Mouse (Mus musculus) limb, embryonic 13.5 days (tissue): ENCODE results near the gene Kifc1. TPM values are rescaled to one million over a fixed set of nuclear protein-coding genes. Genes with fewer than 3 reads are reported as not detected.

Source experiments
- ATAC-seq: fragments of 200-750 bp; cut with Nextera tagmentation; 2 replicates; pipeline ENCODE4 v1.8.0; 2017; ENCODE audit warnings: low read depth, moderate number of reproducible peaks, moderate TSS enrichment; ENCODE audit not compliant: low FRiP score
- H3K27ac ChIP-seq: fragments of 300-500 bp; sonication (generic); 2 replicates; pipeline ENCODE4 v1.5.1; 2015; ENCODE audit warnings: inconsistent platforms, mild to moderate bottlenecking, moderate library complexity
- H3K27me3 ChIP-seq: fragments of 300-500 bp; sonication (generic); 2 replicates; pipeline ENCODE4 v1.6.1; 2015; ENCODE audit warnings: mild to moderate bottlenecking, inconsistent platforms
- H3K36me3 ChIP-seq: fragments of 300-500 bp; sonication (generic); 2 replicates; pipeline ENCODE4 v1.6.1; 2015; ENCODE audit warnings: inconsistent platforms, mild to moderate bottlenecking, moderate library complexity
- H3K4me1 ChIP-seq: fragments of 300-500 bp; sonication (generic); 2 replicates; pipeline ENCODE4 v1.6.1; 2015; ENCODE audit warnings: inconsistent platforms
- H3K4me2 ChIP-seq: fragments of 300-500 bp; sonication (generic); replicated peaks from 2 replicates; pipeline ENCODE4 v1.6.1; 2015; ENCODE audit warnings: inconsistent platforms, mild to moderate bottlenecking, moderate library complexity
- H3K4me3 ChIP-seq: fragments of 300-500 bp; sonication (generic); 2 replicates; pipeline ENCODE4 v1.5.1; 2015; ENCODE audit warnings: moderate library complexity, mild to moderate bottlenecking, inconsistent platforms
- H3K9ac ChIP-seq: fragments of 300-500 bp; sonication (generic); 2 replicates; pipeline ENCODE4 v1.6.1; 2015; ENCODE audit warnings: mild to moderate bottlenecking, inconsistent platforms
- H3K9me3 ChIP-seq: fragments of 300-500 bp; sonication (generic); 2 replicates; pipeline ENCODE4 v1.6.1; 2016; ENCODE audit warnings: inconsistent platforms
- WGBS: fragments of 180-500 bp; shearing (Covaris S2); methylation state at CpG from one replicate; pipeline ENCODE4 v1.1.7; 2015; 5-methylcytosine and 5-hydroxymethylcytosine counted together
- polyA plus RNA-seq: library from polyadenylated mRNA; unstranded; fragments of >200 nt; fragmentation: Nextera tagmentation; extraction: Ambion mirVana; gene quantifications from 2 replicates; pipeline ENCODE4 v1.2.1, GENCODE M21; 2015

Kifc1 gene
- polyA plus RNA-seq, 1 experiment from 2014 or later: 8.1 TPM

DNA sequence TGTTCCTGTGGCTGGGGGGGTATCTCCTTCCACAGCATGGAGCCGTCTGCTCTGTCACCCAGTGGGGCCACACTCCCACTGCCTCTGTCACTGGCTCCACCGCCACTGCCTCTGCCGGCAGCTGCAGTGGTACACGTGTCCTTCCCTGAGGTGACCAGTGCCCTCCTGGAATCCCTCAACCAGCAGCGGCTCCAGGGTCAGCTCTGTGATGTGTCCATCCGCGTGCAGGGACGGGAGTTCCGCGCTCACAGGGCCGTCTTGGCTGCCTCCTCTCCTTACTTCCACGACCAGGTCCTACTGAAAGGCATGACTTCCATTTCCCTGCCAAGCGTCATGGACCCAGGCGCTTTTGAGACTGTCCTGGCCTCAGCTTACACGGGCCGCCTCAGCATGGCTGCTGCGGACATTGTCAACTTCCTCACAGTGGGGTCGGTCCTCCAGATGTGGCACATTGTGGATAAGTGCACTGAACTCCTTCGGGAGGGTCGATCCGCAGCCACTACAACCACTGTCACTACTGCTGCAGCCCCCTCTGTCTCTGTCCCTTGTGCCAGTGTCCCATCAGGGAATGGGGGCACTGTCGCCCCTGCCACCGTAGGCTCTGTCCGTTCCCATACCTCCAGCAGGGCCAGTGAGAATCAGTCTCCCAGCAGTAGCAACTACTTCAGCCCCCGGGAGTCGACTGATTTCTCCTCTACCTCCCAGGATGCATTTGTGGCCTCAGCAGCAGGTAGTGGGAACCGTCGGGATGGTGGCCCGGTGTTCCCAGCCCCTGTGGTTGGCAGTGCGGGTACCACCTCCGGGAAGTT is 26.6 kb upstream of the Kifc1 start:
- Histone ChIP-seq H3K9me3 (no peaks in the 10 kb centered on the region), H3K9ac (peak overlapping the region; percentile 63), H3K27me3 (no peaks in the 10 kb centered on the region), H3K36me3 (peaks cover 35% of the 10 kb centered on the region), H3K4me1 (peaks cover 44% of the 10 kb centered on the region), H3K4me2 (peak overlapping the region; percentile 68), H3K4me3 (peak overlapping the region; percentile 52), H3K27ac (no peak overlapping the region)
- no peak for ATAC-seq
- 75% methylated on average over 31 of the region's 31 CpGs for WGBS

DNA sequence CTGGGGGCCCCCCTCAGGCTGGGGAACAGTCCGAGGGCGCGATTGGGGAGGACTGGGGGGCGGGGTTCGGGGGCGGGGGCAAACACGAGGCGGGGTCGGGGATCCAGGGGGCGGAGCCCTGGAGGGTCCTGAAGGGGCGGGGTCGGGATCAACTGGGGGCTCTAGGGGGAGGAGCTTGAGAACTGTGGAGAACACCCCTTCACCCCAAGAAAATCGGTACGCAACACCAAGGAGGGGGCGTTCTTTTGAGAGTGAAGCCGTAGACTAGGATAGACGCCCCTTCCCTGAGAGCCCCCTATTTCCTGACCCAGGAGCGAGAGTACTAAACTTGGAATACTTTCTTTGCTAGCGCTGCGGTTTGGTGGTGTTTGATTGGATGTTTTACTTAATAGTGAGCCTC is 25.8 kb upstream of the Kifc1 start:
- Histone ChIP-seq H3K4me1 (peaks cover 46% of the 10 kb centered on the region), H3K4me3 (peak overlapping the region; percentile 52), H3K27ac (peak overlapping the region; percentile 72; the same call in 1 of the 2 replicates), H3K4me2 (peak overlapping the region; percentile 68), H3K9ac (peak overlapping the region; percentile 63), H3K27me3 (no peaks in the 10 kb centered on the region), H3K9me3 (no peaks in the 10 kb centered on the region), H3K36me3 (peaks cover 42% of the 10 kb centered on the region)
- WGBS: under 1% methylated on average over 12 of the region's 20 CpGs
- ATAC-seq: peak; percentile 34

DNA sequence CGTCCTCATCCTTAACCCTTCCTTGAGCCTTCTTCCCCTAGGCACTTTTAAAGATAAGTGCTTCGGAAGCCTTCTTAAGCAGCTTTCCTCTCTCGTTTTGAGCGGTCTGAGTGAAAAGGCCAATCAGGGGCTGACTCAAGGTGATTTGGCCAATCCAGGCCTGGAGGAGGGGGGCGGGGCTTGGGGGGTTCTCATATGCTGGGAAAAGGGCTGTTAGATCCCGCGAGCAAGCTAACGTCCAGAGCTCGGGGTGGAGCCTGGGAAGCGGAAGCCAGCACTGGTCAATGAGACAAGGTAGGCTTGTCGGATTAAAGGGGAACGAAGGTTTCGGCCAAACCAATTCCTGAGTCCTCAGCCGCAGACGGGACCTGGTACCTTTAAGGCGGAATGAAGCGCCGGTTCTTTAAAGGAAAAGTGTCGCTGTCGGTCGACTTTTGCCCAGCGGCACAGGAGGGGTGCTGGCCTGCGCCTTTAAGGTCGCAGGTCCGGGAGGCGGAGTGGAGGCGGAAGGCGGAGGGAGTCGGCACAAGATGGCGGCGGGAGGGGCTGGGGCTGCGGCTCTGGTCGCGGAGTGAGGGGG is 25.3 kb upstream of the Kifc1 start, which contains the start of the genes Tapbp and Zbtb22:
Gene Tapbp, plus strand, starts transcription at position 229 of the 580 bp plus-strand sequence.
Gene Zbtb22, plus strand, starts transcription at position 234 of the 580 bp plus-strand sequence.
- peak; percentile 91 for ATAC-seq
- under 1% methylated on average over 34 of the region's 34 CpGs for WGBS
- H3K4me1 ChIP-seq: peaks cover 50% of the 10 kb centered on the region
- no peaks in the 10 kb centered on the region for H3K27me3 ChIP-seq
- H3K4me2 ChIP-seq: peak within 1 kb of the TSS; percentile 68
- peak within 1 kb of the TSS; percentile 63 for H3K9ac ChIP-seq
- H3K9me3 ChIP-seq: no peaks in the 10 kb centered on the region
- peak within 1 kb of the TSS; percentile 52 for H3K4me3 ChIP-seq
- peaks cover 48% of the 10 kb centered on the region for H3K36me3 ChIP-seq
- peak within 1 kb of the TSS; percentile 72; the same call in 1 of the 2 replicates for H3K27ac ChIP-seq

DNA sequence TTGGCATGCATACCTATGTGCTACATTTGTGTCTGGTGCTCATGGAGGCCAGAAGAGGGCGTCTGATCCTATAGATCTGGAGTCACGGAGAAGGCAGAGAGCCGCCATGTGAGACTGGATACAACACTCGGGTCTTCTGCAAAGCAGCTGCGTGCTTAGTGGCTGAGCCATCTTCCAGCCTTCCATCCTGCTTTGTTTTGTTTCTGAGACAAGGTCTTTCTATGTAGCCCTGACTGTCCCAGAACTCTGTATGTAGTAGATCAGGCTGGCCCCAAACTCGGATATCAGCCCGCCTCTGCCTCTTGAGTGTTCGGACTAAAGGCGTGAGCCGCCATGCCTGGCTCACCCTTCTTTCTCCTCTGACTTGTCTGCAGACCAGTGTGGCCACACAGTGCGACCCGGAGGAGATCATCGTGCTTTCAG is 24.5 kb upstream of the Kifc1 start:
- H3K27ac ChIP-seq: peak overlapping the region; percentile 28; the same call in 1 of the 2 replicates
- no peaks in the 10 kb centered on the region for H3K27me3 ChIP-seq

DNA sequence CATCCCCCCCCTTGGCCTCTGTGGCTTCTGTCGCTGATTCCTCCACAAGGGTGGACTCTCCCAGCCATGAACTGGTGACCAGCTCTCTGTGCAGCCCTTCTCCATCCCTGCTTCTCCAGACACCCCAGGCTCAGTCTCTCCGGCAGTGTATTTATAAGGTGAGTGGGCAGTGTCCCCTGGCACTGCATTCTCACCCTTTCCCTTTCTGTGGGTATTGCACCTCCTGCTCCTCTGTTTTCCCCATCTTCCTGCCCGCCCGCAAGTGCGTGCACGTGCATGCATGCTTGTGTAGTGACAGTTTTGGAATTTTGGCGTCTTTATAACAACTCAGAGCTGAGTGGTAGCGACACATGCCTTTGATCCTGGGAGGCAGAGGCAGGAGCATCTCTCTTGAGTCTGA is 23.4 kb upstream of the Kifc1 start:
- Histone ChIP-seq H3K27me3 (no peaks in the 10 kb centered on the region), H3K4me3 (no peak overlapping the region), H3K9ac (no peak overlapping the region; the same call in 1 of the 2 replicates), H3K4me1 (peaks cover 48% of the 10 kb centered on the region), H3K9me3 (no peaks in the 10 kb centered on the region), H3K4me2 (no peak overlapping the region), H3K36me3 (peaks cover 52% of the 10 kb centered on the region), H3K27ac (no peak overlapping the region)
- no peak for ATAC-seq
- WGBS: 95% methylated on average over 8 of the region's 8 CpGs

More for the DNA sequence above, 24.5 kb upstream of the Kifc1 start:
- peak overlapping the region; percentile 51 for H3K9ac ChIP-seq
- H3K4me3 ChIP-seq: peak overlapping the region; percentile 52
- peaks cover 52% of the 10 kb centered on the region for H3K4me1 ChIP-seq
- ATAC-seq: no peak
- H3K4me2 ChIP-seq: peak overlapping the region; percentile 68
- H3K36me3 ChIP-seq: peaks cover 52% of the 10 kb centered on the region
- H3K9me3 ChIP-seq: no peaks in the 10 kb centered on the region
- 68% methylated on average over 13 of the region's 13 CpGs for WGBS

DNA sequence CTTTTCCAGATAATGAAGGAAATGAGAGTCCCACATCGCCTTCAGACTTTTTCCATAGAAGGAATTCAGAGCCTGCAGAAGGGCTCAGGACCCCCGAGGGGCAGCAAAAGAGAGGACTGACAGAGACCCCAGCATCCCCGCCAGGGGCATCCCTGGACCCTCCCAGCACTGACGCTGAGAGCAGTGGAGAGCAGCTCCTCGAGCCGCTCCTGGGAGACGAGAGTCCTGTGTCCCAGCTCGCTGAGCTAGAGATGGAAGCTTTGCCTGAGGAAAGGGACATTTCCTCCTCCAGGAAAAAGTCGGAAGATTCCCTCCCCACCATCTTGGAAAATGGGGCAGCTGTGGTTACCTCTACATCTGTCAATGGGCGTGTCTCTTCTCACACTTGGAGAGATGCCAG is 22.8 kb upstream of the Kifc1 start:
- Histone ChIP-seq H3K27me3 (no peaks in the 10 kb centered on the region), H3K4me1 (peaks cover 43% of the 10 kb centered on the region), H3K36me3 (peaks cover 52% of the 10 kb centered on the region), H3K9ac (no peak overlapping the region), H3K27ac (no peak overlapping the region), H3K4me3 (no peak overlapping the region), H3K9me3 (no peaks in the 10 kb centered on the region), H3K4me2 (no peak overlapping the region)
- no peak for ATAC-seq
- 92% methylated on average over 10 of the region's 10 CpGs for WGBS

DNA sequence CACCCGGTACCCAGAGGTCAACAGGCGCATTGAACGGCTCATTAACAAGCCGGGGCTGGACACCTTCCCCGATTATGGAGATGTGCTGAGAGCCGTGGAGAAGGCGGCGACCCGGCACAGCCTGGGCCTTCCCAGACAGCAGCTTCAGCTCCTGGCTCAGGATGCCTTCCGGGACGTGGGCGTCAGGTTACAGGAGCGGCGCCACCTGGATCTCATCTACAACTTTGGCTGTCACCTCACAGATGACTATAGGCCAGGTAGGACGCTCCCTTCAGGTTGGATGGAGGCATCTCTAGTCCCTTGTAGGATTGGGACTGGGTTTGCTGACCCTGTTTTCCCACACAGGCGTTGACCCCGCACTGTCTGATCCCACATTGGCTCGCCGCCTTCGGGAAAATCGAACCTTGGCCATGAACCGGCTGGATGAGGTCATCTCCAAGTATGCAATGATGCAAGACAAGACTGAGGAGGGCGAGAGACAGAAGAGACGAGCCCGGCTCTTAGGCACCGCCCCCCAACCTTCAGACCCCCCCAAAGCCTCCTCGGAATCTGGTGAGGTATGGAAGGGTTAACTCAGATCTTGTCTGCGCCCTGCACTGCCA is 21.5 kb upstream of the Kifc1 start:
- H3K4me2 ChIP-seq: no peak overlapping the region
- no peaks in the 10 kb centered on the region for H3K9me3 ChIP-seq
- H3K27me3 ChIP-seq: no peaks in the 10 kb centered on the region
- H3K4me3 ChIP-seq: no peak overlapping the region
- 0 out of 2 replicates have a peak overlapping the region, but pooled peaks have one; percentile 39 for H3K9ac ChIP-seq
- H3K27ac ChIP-seq: no peak overlapping the region
- ATAC-seq: no peak
- H3K36me3 ChIP-seq: peaks cover 46% of the 10 kb centered on the region
- H3K4me1 ChIP-seq: peaks cover 41% of the 10 kb centered on the region
- 89% methylated on average over 28 of the region's 28 CpGs for WGBS

DNA sequence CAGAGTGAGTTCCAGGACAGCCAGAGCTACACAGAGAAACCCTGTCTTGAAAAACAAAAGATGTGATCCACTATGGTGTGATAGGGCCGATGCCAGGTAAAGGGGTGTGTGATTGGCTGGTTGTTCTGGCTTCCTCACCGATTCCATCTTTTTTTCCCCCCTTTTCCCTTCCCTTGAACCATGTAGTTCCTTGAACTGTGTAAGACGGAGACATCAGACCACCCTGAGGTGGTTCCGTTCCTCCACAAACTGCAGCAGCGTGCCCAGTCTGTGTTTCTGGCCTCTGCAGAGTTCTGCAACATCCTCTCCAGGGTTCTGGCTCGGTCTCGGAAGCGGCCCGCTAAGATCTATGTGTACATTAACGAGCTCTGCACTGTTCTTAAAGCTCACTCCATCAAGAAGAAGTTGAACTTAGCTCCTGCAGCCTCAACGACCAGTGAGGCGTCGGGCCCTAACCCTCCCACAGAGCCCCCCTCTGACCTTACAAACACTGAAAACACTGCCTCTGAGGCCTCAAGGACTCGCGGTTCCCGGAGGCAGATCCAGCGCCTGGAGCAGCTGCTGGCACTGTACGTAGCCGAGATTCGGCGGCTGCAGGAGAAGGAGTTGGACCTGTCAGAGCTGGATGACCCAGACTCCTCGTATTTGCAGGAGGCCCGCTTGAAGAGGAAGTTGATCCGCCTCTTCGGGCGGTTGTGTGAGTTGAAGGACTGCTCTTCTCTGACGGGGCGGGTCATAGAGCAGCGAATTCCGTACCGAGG is 20.8 kb upstream of the Kifc1 start:
- H3K27me3 ChIP-seq: no peaks in the 10 kb centered on the region
- H3K4me1 ChIP-seq: peaks cover 38% of the 10 kb centered on the region
- 92% methylated on average over 31 of the region's 31 CpGs for WGBS
- H3K9me3 ChIP-seq: no peaks in the 10 kb centered on the region
- H3K9ac ChIP-seq: 0 out of 2 replicates have a peak overlapping the region, but pooled peaks have one; percentile 39
- H3K36me3 ChIP-seq: peaks cover 46% of the 10 kb centered on the region
- H3K4me2 ChIP-seq: 0 out of 2 replicates have a peak overlapping the region, but pooled peaks have one; percentile 9
- no peak overlapping the region for H3K27ac ChIP-seq
- ATAC-seq: no peak
- H3K4me3 ChIP-seq: 0 out of 2 replicates have a peak overlapping the region, but pooled peaks have one; percentile 89

DNA sequence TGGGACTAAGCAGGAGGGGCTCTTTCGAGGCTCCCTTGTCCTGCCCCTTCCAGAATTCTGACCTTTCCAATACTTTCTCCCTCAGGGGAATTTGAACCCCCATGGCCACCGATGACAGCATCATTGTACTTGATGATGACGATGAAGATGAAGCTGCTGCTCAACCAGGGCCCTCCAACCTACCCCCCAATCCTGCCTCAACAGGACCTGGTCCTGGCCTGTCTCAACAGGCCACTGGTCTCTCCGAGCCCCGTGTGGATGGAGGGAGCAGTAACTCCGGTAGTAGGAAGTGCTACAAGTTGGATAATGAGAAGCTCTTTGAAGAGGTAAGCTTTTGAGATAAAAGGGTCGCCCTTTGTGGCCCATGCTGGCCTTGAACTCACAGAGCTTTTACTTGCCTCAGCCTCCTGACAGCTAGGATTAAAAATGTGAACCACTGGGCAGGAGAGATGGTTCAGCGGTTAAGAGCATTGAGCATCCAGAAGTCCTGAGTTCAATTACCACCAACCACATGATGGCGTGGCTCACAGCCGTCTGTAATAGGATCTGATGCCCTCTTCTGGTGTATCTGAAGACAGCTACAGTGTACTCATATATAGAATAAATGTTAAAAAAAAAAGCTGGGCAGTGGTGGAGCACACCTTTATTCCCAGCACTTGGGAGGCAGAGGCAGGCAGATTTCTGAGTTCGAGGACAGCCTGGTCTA is 20.0 kb upstream of the Kifc1 start:
- peaks cover 46% of the 10 kb centered on the region for H3K36me3 ChIP-seq
- peak overlapping the region; percentile 89 for H3K4me3 ChIP-seq
- H3K4me2 ChIP-seq: peak overlapping the region; percentile 99
- H3K27me3 ChIP-seq: no peaks in the 10 kb centered on the region
- no peak for ATAC-seq
- peak overlapping the region; percentile 90 for H3K9ac ChIP-seq
- WGBS: 50% methylated on average over 11 of the region's 11 CpGs
- no peaks in the 10 kb centered on the region for H3K9me3 ChIP-seq
- H3K4me1 ChIP-seq: peaks cover 37% of the 10 kb centered on the region
- peak overlapping the region; percentile 87; the same call in 1 of the 2 replicates for H3K27ac ChIP-seq

DNA sequence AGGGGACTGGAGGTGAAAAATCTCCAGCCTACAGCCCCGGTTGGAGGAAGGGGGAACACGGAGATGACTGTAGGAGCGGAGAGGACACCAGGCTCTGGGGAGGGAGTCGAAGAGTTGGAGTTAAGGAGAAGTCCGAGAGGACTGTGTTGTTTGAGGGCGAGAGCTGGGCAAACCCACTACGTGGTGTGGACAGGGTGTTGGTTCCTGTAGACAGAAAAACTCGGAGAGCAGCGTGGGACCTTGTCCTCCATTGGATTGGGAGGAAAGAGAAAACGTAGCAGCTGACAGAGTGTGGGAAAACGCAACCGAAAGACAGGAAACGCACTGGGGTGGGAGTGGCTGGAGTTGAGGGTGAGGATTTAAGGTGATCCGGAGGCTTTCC is 19.4 kb upstream of the Kifc1 start:
- H3K27me3 ChIP-seq: no peaks in the 10 kb centered on the region
- peak overlapping the region; percentile 90 for H3K9ac ChIP-seq
- peaks cover 42% of the 10 kb centered on the region for H3K36me3 ChIP-seq
- H3K27ac ChIP-seq: peak overlapping the region; percentile 87
- H3K9me3 ChIP-seq: no peaks in the 10 kb centered on the region
- WGBS: under 1% methylated on average over 14 of the region's 14 CpGs
- peak overlapping the region; percentile 99 for H3K4me2 ChIP-seq
- peak; percentile 2; the same call in 1 of the 2 replicates for ATAC-seq
- H3K4me1 ChIP-seq: peaks cover 31% of the 10 kb centered on the region
- peak overlapping the region; percentile 89 for H3K4me3 ChIP-seq
